Mouse (Mus musculus): ENCODE measurements at regions not wholly inside any gene's neighbourhood (a gene's known extent, or its start where the extent isn't known, plus 50 kb on each side); places are given as distances from the start of the nearest gene placed in this dataset.
"Not testable (repeated sequence)": the region's sequence is repeated elsewhere in the genome, so short reads cannot be mapped to it uniquely, and the experiment has no call there.

- no peak overlapping the region for H3K27ac ChIP-seq (replicated peaks; ENCODE audit: low read depth, low read length)
- no peak overlapping the region for H3K4me3 ChIP-seq (ENCODE audit: low read depth, low read length)
- H3K27me3 ChIP-seq (ENCODE audit: control insufficient read depth, insufficient read depth, low read length), result no peaks in the 10 kb centered on the region
- H3K4me1 ChIP-seq (ENCODE audit: control insufficient read depth, insufficient read depth, low read length), result no peaks in the 10 kb centered on the region
- H3K9ac ChIP-seq (replicated peaks; ENCODE audit: low read length), result no peak overlapping the region
- H3K9me3 ChIP-seq (replicated peaks; ENCODE audit: control insufficient read depth, low read length), result no peaks in the 10 kb centered on the region
- ATAC-seq (replicated peaks; ENCODE audit: insufficient number of reproducible peaks, low FRiP score, low TSS enrichment, low read depth) (no peak), DNase-seq (ENCODE audit: low spot score) (no peak)
- no peaks in the 10 kb centered on the region for H3K36me3 ChIP-seq (replicated peaks; ENCODE audit: control insufficient read depth, insufficient read depth, low read depth, low read length)
- H3K4me2 ChIP-seq (ENCODE audit: low read depth, low read length), result no peak overlapping the region
These were observed 346.7 kb upstream of the Cdh8 start for GRCm38 (mm10) chr8:99763012-99763411.

DNA sequence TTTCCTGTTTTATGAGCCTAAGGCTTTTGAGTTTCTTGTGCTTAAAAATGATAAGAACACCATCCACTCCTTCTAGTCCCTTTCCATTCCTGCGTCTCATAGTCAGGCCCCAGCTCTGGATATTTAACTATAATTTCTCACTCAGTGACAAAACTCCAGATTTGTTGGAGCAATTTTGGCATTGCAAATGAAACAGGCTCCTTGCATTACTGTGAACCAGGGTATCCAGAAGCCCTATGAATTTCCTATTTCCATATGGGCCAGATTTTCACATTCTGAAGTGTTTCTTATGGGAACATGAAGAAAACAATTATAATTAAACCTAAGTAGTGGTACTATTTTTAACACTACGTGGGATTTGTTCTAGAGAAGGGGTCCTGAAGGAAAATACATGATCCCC is 319.9 kb upstream of the Cdh8 start:
- 77% methylated on average over 2 of the region's 2 CpGs for WGBS
- H3K4me3 ChIP-seq (ENCODE audit: low read depth, low read length), result no peak overlapping the region
- ATAC-seq (replicated peaks; ENCODE audit: insufficient number of reproducible peaks, low FRiP score, low TSS enrichment, low read depth) (no peak), DNase-seq (ENCODE audit: low spot score) (no peak)
- H3K4me2 ChIP-seq (ENCODE audit: low read depth, low read length), result no peak overlapping the region
- H3K9me3 ChIP-seq (replicated peaks; ENCODE audit: control insufficient read depth, low read length), result no peaks in the 10 kb centered on the region
- H3K27me3 ChIP-seq (ENCODE audit: control insufficient read depth, insufficient read depth, low read length), result no peaks in the 10 kb centered on the region
- H3K27ac ChIP-seq (replicated peaks; ENCODE audit: low read depth, low read length), result no peak overlapping the region
- no peaks in the 10 kb centered on the region for H3K36me3 ChIP-seq (replicated peaks; ENCODE audit: control insufficient read depth, insufficient read depth, low read depth, low read length)
- no peaks in the 10 kb centered on the region for H3K4me1 ChIP-seq (ENCODE audit: control insufficient read depth, insufficient read depth, low read length)
- H3K9ac ChIP-seq (replicated peaks; ENCODE audit: low read length), result no peak overlapping the region

GRCm38 (mm10) chr8:99724626-99725218 is 308.5 kb upstream of the Cdh8 start:
- H3K4me2 ChIP-seq (ENCODE audit: low read depth, low read length), result no peak overlapping the region
- DNase-seq (ENCODE audit: low spot score) (no peak), ATAC-seq (replicated peaks; ENCODE audit: insufficient number of reproducible peaks, low FRiP score, low TSS enrichment, low read depth) (0 out of 2 replicates have a peak, but pooled peaks have one; percentile 59)
- H3K9ac ChIP-seq (replicated peaks; ENCODE audit: low read length), result no peak overlapping the region
- no peak overlapping the region for H3K4me3 ChIP-seq (ENCODE audit: low read depth, low read length)
- WGBS, result 81% methylated on average over 5 of the region's 5 CpGs
- H3K27ac ChIP-seq (replicated peaks; ENCODE audit: low read depth, low read length), result no peak overlapping the region
- no peaks in the 10 kb centered on the region for H3K4me1 ChIP-seq (ENCODE audit: control insufficient read depth, insufficient read depth, low read length)
- no peaks in the 10 kb centered on the region for H3K27me3 ChIP-seq (ENCODE audit: control insufficient read depth, insufficient read depth, low read length)
- no peaks in the 10 kb centered on the region for H3K36me3 ChIP-seq (replicated peaks; ENCODE audit: control insufficient read depth, insufficient read depth, low read depth, low read length)
- no peaks in the 10 kb centered on the region for H3K9me3 ChIP-seq (replicated peaks; ENCODE audit: control insufficient read depth, low read length)

DNA sequence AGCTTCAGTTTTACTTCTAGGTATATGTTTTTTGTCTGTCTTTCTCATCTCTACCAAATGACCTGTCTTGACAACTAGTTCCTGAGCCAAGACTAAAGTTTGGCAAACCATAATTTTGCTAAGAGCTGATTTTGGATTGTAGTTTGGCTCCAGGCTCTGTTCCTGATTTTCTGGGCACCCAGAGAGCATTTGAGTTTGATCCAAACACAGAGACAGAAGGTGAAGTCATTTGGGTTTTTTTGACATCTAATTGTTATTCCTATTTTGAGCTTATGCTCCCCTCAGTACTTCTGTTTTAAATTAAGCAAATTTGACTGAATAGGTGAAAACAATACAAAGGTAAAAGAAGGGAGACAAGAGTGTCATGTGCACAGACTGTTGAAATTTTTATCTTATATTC is 302.7 kb upstream of the Cdh8 start:
- H3K27ac ChIP-seq (replicated peaks; ENCODE audit: low read depth, low read length), result no peak overlapping the region
- no peaks in the 10 kb centered on the region for H3K27me3 ChIP-seq (ENCODE audit: control insufficient read depth, insufficient read depth, low read length)
- no peaks in the 10 kb centered on the region for H3K4me1 ChIP-seq (ENCODE audit: control insufficient read depth, insufficient read depth, low read length)
- no peaks in the 10 kb centered on the region for H3K9me3 ChIP-seq (replicated peaks; ENCODE audit: control insufficient read depth, low read length)
- no peak overlapping the region for H3K9ac ChIP-seq (replicated peaks; ENCODE audit: low read length)
- no peaks in the 10 kb centered on the region for H3K36me3 ChIP-seq (replicated peaks; ENCODE audit: control insufficient read depth, insufficient read depth, low read depth, low read length)
- no peak overlapping the region for H3K4me2 ChIP-seq (ENCODE audit: low read depth, low read length)
- no peak overlapping the region for H3K4me3 ChIP-seq (ENCODE audit: low read depth, low read length)
- DNase-seq (ENCODE audit: low spot score), result no peak
- no peak for ATAC-seq (replicated peaks; ENCODE audit: insufficient number of reproducible peaks, low FRiP score, low TSS enrichment, low read depth)

DNA sequence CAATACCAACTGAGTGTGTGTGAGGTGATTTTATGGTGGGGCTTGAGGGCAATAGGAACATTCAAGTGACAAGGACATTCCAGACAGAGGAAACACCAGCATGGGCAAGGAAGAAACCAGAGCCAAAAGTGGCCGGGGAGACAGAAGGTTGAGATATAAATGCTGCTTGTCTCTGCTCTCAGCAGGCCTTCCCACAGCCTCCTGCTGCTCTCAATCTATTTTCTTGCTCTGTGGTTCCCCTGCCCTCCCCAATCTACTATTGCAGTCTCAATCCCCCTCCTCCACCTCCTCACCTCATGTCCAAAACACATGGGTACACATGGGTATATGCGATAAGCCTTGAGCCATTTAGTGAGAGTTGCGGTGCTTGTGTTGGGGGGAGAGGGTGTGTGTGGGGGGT is 265.4 kb upstream of the Cdh8 start:
- H3K9ac ChIP-seq (replicated peaks; ENCODE audit: low read length), result no peak overlapping the region
- no peak for DNase-seq (ENCODE audit: low spot score)
- H3K27ac ChIP-seq (replicated peaks; ENCODE audit: low read depth, low read length), result no peak overlapping the region
- ATAC-seq (replicated peaks; ENCODE audit: insufficient number of reproducible peaks, low FRiP score, low TSS enrichment, low read depth), result no peak
- WGBS, result 79% methylated on average over 3 of the region's 3 CpGs
- no peak overlapping the region for H3K4me3 ChIP-seq (ENCODE audit: low read depth, low read length)
- no peaks in the 10 kb centered on the region for H3K4me1 ChIP-seq (ENCODE audit: control insufficient read depth, insufficient read depth, low read length)
- no peaks in the 10 kb centered on the region for H3K9me3 ChIP-seq (replicated peaks; ENCODE audit: control insufficient read depth, low read length)
- H3K27me3 ChIP-seq (ENCODE audit: control insufficient read depth, insufficient read depth, low read length), result no peaks in the 10 kb centered on the region
- H3K36me3 ChIP-seq (replicated peaks; ENCODE audit: control insufficient read depth, insufficient read depth, low read depth, low read length), result no peaks in the 10 kb centered on the region
- no peak overlapping the region for H3K4me2 ChIP-seq (ENCODE audit: low read depth, low read length)

DNA sequence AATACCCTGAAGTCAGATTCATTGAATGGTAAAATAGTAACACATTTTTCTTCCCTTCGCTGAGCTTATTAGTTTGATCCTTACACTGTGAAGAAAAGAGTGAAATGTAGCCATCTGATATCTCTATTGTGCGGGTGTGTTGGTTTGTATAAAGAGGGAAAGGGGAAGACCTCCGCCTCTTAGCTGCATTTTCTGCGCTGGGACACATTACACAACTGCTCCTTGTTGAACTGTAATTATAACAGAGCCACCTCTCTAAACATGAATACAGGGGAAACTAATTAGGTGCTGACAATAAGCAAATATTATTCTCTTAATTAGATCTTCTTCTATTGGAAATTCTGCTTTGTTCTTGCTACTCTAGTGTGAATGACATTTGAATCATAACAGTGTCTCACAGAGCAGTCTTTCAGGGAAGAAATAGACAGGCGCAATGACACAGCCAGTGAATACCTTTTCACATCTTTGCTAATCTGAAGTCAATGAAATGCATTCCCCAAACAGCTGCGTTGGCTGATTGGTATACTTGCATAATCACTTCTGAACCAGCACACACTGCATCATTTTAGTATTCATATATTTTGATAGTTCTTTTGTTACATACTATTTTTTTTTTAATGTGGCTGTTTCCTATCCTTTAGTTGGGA is 263.1 kb upstream of the Cdh8 start:
- H3K4me1 ChIP-seq (ENCODE audit: control insufficient read depth, insufficient read depth, low read length); DNase-seq (ENCODE audit: low spot score); H3K9me3 ChIP-seq (replicated peaks; ENCODE audit: control insufficient read depth, low read length); H3K4me2 ChIP-seq (ENCODE audit: low read depth, low read length); H3K9ac ChIP-seq (replicated peaks; ENCODE audit: low read length); H3K4me3 ChIP-seq (ENCODE audit: low read depth, low read length); ATAC-seq (replicated peaks; ENCODE audit: insufficient number of reproducible peaks, low FRiP score, low TSS enrichment, low read depth); H3K36me3 ChIP-seq (replicated peaks; ENCODE audit: control insufficient read depth, insufficient read depth, low read depth, low read length); H3K27ac ChIP-seq (replicated peaks; ENCODE audit: low read depth, low read length); H3K27me3 ChIP-seq (ENCODE audit: control insufficient read depth, insufficient read depth, low read length): not testable (repeated sequence)
- 79% methylated on average over 6 of the region's 6 CpGs for WGBS

DNA sequence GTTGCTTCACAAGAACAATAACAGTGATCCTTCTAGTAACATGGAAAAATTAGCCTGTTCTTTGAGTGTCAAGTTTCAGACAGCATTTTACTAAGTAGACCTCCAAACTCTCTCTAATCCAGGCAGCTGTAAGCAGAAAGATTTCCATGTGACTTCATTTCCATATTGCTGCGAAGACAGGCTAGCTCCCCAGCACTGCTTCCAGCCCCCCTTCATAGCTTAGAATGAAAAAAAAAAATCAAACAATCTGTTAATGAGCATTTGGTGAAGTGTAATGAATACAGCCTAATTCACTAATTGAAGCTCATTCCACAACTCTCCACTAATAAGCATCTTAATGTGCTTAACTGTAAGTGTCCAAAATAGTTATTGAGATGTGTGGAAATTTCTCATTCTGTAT is 251.4 kb upstream of the Cdh8 start:
- H3K9ac ChIP-seq (replicated peaks; ENCODE audit: low read length); H3K4me2 ChIP-seq (ENCODE audit: low read depth, low read length); H3K4me1 ChIP-seq (ENCODE audit: control insufficient read depth, insufficient read depth, low read length); H3K4me3 ChIP-seq (ENCODE audit: low read depth, low read length); H3K27me3 ChIP-seq (ENCODE audit: control insufficient read depth, insufficient read depth, low read length); DNase-seq (ENCODE audit: low spot score); H3K9me3 ChIP-seq (replicated peaks; ENCODE audit: control insufficient read depth, low read length); H3K27ac ChIP-seq (replicated peaks; ENCODE audit: low read depth, low read length); H3K36me3 ChIP-seq (replicated peaks; ENCODE audit: control insufficient read depth, insufficient read depth, low read depth, low read length); ATAC-seq (replicated peaks; ENCODE audit: insufficient number of reproducible peaks, low FRiP score, low TSS enrichment, low read depth): not testable (repeated sequence)
- 61% methylated on average over 1 of the region's 1 CpGs for WGBS

DNA sequence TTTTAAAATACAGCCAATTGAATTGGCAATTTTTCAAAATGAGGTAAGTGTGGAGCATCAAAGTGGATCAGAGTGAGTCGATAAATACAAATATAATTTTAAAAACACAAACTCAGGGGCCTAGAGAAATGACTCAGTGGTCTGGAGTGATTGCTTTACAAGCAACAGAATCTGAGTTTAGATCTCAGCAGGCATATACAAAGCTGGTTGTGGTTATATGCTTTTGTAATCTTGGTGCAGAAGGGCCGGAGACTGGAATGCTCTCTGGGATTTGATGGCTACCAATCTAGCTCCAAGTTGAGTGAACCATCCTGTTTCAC is 235.0 kb upstream of the Cdh8 start:
- no peak for ATAC-seq (replicated peaks; ENCODE audit: insufficient number of reproducible peaks, low FRiP score, low TSS enrichment, low read depth)
- WGBS, result 66% methylated on average over 2 of the region's 2 CpGs
- H3K4me2 ChIP-seq (ENCODE audit: low read depth, low read length), result no peak overlapping the region
- no peaks in the 10 kb centered on the region for H3K9me3 ChIP-seq (replicated peaks; ENCODE audit: control insufficient read depth, low read length)
- no peaks in the 10 kb centered on the region for H3K36me3 ChIP-seq (replicated peaks; ENCODE audit: control insufficient read depth, insufficient read depth, low read depth, low read length)
- DNase-seq (ENCODE audit: low spot score), result no peak
- H3K9ac ChIP-seq (replicated peaks; ENCODE audit: low read length), result no peak overlapping the region
- no peak overlapping the region for H3K4me3 ChIP-seq (ENCODE audit: low read depth, low read length)
- H3K27me3 ChIP-seq (ENCODE audit: control insufficient read depth, insufficient read depth, low read length), result no peaks in the 10 kb centered on the region
- H3K27ac ChIP-seq (replicated peaks; ENCODE audit: low read depth, low read length), result no peak overlapping the region
- no peaks in the 10 kb centered on the region for H3K4me1 ChIP-seq (ENCODE audit: control insufficient read depth, insufficient read depth, low read length)
